Mouse (Mus musculus) bone marrow macrophage, adult 2 months (primary cell): ENCODE measurements around the gene Ptpra.

Experiments used
- CTCF ChIP-seq: IDR thresholded peaks from 2 replicates; pipeline ENCODE4 v1.5.1; 2012; ENCODE audit warnings: low read depth, mild to moderate bottlenecking, low read length, moderate library complexity
- POLR2A ChIP-seq: IDR thresholded peaks from 2 replicates; pipeline ENCODE4 v1.6.1; 2012; ENCODE audit warnings: mild to moderate bottlenecking, low read depth, low read length, borderline replicate concordance

GRCm38 (mm10) chr2:130475764-130476163 is 25.7 kb downstream of the Ptpra start:
- TF ChIP-seq CTCF (no peak), POLR2A (no peak)
